Mouse (Mus musculus) frontal cortex, adult (tissue): Measurements from ENCODE around the gene Ap5z1.

ENCODE experiments used
- ATAC-seq: cut with Nextera tagmentation; 2 replicates; pipeline ENCODE4 v1.9.2; 2017; ENCODE audit warnings: mild to moderate bottlenecking, moderate library complexity, mixed read lengths; ENCODE audit not compliant: low TSS enrichment

Ap5z1 gene

DNA sequence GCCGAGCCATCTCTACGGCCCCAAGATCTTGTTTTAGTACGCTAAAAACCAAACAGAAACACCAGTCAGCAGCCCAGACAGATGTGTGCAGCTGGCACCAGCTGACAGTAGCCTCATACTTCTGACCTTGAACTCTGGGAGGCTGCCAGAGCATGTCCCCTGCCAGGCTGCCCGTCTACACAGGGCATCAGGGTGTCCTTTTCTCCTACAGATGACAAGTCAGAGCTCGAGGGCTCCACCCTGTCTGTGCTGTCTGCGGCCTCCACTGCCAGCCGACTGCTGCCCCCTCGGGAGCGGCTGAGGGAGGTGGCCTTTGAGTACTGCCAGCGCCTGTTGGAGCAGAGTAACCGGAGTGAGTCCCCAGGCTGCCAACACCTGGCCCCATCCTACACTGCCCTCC, 6.1 kb downstream of the Ap5z1 start:
- no peak for ATAC-seq

DNA sequence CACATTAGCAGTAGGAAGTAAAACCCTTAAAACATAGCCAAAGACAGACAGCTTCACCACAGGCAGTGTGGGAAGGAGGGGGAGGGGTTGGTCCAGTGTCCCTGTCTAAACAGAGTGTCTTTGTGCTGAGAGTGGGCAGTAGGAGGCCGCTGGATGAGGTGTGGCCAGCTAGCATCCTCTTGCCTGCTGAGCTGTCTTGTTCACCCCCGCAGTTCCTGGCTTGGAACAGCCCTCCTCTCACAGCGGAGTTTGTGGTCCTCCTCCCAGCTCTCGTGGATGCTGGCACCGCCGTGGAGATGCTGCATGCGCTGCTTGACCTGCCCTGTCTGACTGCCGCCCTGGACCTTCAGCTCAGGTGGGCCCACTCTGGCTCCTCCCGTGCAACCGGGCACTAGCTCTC, 10.0 kb downstream of the Ap5z1 start:
- ATAC-seq: peak; percentile 86

DNA sequence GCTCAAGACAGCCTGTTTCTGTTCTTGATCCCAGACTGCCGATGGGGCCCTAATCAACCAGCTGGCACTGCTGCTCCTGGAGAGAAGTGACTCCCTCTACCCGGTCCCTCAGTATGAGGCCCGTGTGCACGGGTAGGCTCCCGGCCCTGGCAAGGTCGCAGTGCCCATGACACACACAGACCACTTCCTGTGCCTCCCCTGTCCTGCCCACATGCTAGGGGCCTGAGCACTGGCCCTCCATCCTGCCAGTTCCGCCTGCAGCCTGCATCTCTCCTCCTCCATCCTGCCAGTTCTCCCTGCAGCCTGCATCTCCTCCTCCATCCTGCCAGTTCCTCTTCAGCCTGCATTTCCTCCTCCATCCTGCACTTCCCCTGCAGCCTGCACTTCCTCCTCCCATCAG, 11.9 kb downstream of the Ap5z1 start:
- no peak for ATAC-seq

DNA sequence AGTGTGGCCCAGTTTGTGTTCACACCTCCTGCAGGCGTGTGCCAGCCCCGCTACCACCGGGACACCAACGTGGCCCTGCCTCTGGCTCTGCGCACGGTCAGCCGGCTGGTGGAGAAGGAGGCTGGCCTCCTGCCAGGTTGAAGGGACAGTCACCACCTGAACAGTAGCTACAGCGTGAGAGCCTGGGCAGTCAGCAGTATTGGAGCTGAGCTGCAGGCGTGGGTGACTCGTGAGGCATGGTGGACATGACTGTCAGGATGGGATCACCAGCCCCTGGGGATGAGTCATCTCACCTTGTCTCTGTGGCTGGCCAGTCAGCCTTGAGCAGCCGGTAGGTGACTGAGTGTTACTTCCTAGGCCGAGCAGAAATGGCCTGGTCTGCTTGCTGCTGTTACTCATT, 13.6 kb downstream of the Ap5z1 start:
- ATAC-seq: no peak

DNA sequence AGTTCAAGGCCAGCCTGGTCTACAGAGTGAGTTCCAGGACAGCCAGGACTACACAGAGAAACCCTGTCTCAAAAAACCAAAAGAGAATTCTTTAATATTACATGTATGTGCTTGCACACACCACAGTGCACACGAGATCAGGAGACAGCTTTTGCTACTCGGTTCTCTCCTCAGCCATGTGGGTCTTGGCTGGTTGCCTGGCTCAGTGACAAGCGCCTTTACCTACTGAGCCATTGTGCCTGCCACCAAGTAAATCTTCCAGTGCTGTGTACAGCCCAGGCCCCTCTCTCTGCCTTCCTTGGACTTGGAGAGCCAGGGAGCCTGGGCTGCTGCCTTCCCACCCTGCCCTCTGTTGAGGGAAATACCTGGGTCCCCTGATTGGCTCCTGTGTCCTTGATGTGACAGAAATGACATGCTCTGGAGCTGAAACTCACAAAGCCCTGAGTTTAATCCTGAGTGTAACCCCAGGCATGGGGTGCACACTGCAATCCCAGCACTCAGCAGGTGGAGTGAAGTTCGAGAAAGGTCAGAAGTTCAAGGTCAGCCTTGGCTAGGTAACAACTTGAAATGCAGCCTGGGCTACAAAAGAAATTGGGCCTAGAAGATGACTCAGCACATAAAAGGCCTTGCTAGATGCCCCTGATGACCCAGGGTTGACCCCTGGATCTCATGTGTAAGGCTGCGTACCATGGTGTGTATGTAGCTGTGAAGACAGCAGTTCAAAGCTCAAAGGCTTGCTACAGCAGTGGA, 14.3 kb downstream of the Ap5z1 start:
- no peak for ATAC-seq

DNA sequence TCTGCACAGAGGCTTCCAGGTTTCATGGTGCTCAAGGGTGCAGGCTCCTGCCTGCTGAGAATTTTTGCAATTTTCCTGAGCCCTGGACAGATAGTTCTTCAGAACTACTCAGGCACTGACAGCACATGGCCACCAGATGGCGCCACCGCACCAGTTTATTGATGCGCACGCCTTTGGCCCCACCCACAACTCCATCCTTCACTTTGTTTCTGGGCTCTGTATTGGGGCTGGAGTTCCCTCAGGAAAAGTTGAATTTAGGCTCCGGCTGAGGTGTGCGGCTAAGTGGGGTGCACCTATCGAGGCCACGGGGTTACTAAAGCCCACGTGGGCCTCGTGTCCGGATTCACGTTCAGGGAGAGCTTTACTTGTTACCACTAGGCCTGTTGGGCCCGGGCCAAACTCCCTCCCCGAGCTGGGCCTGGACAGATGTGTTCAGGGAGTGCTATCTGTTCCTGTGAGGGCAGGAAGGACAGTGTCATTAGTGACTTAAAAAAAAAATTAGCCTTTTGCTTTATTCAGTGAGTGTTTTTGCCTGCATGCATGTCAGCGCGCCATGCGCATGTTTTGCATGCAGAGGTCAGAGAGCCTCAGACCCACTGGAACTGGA, 15.2 kb downstream of the Ap5z1 start:
- ATAC-seq: peak; percentile 58

DNA sequence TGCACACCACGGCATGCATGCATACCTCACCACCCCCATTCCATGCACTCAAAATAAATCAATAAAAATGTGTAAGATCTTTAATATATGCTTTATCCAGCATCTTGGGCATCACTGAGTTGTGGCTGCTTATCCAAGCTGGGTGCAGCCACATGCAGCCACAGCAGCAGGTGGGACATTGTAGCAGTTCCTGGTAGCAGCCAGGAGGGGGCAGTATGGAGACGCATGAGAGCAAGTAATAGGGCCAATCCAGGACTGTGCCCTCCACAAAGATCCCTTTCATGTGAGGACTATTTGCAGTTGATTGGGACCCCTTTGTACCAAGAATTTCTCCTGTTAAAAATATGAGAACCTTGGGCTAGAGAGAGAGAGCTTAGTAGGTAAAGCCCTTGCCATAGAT, 18.8 kb downstream of the Ap5z1 start:
- no peak for ATAC-seq

DNA sequence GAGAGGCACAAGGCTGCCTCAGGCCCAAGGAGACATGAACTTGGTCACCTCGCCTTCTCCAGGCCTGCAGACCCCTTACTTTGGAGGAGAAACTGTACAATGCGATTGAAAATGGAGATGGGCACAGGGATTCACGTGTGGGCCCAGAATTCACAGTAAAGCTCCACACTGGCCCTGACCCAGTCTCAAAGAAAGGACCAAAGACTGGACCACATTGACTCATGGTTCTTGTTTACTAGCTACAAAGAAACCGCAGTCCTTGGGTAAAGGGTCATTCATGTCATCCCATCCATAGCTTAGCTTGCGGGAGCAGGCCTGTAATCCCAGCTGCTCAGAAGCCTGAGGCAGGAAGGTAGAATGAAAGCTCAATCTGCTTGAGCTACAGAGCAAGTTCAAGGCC, 19.8 kb downstream of the Ap5z1 start:
- ATAC-seq: no peak

DNA sequence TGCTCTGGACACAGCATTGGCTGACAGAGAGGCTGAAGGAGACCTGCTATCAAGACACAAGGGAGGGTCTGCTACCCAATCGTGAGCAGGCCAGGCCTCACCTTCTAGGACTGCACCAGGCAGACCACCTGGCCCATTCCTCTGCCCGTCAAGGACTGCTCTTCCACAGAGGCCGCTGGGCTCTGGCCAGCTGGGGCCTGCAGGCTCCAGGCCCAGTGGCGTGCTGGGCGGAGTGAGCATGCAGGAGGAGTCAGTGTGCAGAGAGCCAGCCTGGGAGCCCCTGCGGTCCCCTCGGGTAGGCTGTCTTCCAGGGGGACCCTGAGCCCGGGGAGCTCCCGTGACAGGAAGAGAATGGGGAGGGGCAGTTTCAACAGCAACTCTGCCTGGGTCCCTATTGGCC, 22.9 kb downstream of the Ap5z1 start:
- no peak for ATAC-seq

DNA sequence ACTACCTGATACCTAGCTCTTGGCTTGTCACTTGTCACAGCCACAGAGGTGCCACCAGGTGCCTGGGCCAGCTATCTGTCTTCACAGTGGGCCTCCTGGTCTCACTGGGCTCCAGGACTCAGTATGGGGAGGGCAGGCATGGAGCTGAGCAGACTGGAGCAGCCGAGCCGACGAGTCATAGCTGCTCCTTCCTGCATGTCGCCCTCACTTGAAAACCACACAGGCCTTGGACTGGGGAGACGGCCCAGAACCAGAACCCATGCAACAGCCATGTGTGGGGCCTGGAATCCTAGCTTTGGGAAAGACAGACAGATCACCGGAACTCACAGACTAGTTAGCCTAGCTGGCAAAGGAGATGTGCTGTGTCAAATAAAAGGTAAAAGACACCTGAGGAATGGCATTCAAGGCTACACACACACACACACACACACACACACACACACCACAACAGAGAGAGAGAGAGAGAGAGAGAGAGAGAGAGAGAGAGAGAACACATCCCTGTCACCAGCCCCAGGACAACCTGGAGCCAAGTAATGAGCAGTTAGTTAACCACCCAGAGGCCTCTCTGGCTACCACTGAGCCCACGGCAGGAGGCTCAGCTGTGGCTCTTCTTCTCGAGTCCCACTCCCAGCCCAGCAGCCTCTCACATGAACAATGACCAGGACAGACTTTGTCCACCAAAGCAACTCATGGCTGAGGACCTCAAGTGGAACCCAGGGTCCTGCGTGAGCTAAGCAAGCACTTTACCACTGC, 26.4 kb downstream of the Ap5z1 start:
- no peak for ATAC-seq

DNA sequence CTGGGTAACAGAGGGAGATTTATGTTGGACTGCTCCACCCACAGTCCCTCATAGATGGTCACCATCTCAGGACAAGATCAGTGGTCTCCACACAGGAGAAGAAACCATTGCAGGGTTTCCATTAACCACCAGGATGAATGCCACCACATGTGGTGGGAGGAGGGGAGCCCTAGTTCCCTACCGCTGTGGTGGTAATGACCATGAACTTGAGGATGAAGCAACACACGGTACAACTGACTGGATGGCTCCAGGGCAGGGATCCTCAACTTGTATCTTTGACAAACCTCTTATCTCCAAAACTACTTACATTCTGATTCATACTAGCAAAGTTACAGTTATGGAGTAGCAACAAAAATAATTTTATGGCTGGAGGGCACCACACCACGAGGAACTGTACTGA, 29.6 kb downstream of the Ap5z1 start:
- ATAC-seq: no peak

DNA sequence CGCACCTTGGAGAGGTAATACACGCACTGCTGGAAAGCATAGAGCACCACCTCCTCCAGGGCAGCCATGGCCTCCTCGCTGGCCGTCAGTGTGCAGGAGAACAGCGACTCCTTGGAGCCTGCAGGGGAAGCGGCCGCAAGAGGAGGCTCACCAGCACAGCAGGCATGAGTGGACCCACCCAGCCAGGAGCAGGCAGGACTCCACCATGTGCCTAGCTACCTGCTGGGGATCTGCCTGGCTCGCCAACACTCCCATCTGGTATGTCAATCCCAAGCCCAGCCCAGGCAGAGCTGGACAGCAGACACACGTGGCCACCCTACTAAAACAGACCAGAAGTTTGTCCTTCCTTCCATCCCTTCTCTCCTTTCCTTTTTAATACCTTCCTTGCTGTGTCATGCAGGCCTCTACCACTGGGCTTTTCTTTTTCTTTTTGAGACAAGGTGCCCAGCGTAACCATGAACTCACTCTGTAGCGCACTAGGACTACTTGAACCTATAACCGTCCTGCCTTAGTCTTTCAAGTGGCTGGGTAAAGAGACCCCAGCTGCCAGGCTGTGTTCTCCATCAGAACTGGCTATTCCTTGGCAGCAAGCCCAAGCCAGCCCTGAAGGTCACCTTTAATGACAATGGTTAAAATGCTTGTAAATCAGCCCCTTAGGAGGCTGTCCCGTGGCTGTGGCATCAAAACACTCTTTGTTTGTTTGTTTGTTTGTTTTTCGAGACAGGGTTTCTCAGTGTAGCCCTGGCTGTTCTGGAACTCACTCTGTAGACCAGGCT, 31.8 kb downstream of the Ap5z1 start:
- ATAC-seq: no peak

DNA sequence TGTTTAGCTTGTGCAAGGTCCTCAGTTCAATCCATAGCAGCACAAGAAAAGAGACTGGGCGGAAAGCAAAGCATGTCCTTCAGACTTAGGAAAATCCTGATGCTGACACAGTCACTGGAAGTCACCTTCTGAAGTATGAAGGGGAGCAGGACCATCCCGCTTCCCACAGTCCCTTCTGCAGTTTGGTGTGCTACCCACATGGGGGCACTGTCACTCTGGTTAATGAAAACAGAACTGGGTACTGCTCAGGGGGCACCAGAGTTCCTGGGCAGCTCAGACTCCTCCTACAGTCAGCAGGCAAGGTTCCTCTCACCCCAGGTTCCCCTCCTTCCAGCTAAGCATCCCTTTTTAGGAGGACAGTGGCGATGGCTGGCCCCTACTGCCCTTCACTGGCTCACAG, 35.2 kb downstream of the Ap5z1 start:
- ATAC-seq: peak; percentile 39; the same call in 1 of the 2 replicates

DNA sequence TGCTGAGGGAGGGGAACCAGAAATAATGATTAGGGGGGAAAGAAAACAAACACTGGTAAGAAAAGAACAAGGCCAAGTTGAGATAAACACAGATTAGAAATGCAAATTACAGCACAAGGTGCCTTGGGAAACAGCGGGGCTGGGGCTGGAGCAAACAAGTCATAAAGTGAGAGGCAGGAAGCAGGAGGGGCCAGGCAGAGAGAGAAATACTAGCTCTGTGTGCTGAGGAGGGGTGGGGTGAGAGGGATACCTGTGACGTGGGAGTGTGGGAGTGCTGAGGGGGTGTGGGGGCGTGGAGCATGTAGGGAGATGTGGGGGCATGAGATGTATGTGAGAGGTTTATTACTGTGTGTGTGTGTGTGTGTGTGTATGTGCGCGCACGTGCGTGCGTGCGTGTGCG, 37.2 kb downstream of the Ap5z1 start:
- ATAC-seq: no peak

DNA sequence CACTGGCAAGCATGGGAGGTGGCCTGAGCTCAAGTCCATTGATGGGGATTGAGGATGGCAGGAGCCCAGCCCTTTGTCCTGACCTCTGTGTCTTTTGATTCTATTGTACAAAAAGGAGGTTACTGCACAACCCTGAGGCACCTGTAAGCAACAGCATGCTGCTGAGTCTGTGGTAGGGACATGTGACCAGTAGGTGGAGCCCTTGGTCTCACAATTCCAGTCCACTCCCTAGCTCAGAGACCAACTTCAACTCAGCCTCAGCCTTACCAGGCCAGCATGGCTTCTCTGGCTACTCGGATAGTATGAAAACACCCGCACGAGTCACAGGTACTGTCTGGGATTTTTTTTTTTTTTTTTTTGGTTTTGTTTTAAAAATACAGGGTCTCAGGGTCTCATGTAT, 38.7 kb downstream of the Ap5z1 start:
- ATAC-seq: peak; percentile 90

DNA sequence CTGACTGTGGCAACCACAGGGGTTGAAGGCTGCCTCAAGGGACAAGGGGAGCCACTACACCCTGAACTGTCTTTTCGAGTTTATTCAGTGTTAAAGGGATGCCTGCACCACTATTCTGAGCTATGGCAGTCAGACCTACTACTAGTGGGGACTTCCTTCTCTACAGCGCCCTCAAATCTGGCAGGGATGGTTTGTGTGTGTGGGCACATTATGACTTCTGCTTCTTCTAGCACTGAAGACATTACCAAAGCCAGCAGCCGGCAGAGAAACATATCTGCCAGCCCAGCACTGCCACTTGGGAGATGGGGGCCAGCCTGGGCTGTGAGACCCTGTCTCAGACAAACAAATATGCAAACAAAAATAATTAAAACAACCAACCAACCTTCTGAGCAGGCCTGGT, 40.4 kb downstream of the Ap5z1 start:
- peak; percentile 74 for ATAC-seq

DNA sequence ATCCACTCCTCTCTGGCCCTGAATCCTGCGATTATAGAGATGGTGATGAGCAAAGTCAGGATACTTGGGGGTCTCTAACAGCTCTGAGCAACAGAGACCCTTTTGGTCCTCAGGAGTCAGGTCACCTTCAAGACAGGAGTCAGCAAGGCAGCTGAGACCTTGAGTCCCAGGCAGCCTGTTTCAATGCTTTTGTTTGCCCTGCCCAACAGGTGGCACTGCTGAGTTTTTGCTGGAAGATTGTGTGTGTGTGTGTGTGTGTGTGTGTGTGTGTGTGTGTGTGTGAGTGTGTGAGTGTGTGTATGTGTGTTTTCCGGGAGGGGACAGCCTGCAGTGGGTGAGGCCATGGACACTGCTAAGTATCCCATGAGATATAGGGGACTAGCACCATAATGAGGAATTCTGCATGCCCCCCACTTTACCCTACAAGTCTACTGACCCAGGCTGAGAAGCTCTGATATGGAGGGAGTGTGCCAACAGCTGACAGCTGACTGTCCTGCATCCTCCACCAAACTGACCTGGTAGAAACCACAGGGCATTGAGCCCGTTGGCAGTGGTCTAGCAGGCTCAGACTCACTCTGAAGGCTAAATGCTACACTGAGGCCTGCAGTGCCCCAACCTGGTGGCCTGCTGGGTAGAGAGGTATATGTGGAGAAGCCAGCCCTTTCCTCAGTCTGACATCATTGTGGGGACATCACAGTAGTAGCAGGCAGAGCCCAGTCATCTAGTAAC, 42.1 kb downstream of the Ap5z1 start:
- ATAC-seq: no peak

DNA sequence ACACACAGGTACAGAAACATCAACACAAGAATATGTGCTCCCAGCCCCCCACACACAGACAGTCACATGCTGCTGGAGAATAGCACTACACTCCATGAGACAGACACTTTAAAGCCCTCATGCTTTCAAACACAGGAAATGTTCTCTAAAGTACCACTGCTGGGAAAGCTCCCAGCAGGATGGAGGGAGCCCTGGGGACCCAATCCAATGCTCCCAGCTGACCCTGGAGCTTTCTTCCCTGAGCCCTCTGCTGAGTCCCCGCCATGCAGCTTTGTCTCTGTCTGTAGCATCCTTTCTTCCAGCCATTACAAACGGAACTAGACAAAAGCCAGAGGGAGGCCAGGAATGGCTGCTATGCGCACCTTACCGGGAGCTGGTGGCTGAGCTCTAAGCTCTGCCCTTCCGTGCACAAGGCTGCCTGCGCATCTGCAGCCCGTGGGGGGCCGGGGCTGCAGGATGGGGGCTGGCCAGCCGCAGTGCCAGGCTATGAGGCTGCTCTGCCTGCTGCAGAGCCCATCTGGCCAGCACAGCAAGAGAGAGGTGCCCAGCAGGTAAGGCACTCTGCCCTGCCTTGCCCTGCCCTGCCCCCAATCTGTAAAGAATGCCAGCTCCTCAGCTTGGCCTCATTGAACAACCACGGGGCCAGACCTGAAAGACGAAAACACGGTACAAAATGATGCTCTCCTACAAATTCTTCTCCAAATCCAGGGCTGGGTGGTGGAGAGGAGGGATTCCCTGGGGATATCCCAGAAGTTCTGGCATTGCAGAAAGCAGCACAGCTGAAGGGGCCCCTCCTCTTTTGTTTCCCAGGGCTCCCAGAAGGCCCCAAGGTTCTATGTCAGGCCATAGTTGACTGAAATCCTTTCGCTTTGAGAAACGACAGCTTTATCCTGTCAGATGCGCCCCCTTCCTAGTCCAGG, 45.7 kb downstream of the Ap5z1 start:
- no peak for ATAC-seq

DNA sequence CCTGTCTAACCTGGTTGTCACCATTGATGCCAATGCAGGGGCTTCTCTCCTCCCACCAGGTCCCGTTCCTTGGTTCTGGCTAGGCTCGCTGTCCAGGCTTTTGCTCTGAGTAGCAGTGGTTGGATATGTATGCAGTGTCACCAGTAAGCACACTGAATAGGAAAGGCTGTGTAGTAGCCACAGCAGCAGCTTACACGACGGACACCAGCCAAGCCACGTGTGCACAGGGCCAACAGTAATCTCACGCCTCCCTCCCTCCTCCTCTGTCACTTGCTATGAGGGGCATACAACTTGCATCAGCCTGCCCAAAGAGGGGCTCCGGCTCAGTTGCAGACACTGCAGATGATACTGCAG, 46.3 kb downstream of the Ap5z1 start:
- no peak for ATAC-seq

DNA sequence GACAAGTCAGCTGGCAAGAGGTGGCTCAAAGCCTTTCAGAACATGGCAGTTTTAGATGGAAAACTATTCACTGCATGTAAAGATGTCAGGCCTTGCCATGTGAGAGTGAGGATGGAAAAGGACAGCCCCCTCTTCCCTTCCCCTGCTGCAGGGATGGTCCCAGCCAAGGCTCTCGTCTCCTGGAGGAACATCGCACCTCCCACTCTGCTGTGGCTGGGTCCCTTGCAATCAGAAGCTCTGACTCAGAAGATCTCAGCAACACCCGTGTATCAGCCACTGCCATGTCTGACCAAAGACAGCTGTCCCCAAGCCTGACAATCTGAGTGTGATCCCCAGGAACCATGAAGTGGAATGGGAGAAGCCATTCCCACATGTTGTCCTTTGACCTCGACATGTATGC, 48.4 kb downstream of the Ap5z1 start:
- ATAC-seq: peak; percentile 91

DNA sequence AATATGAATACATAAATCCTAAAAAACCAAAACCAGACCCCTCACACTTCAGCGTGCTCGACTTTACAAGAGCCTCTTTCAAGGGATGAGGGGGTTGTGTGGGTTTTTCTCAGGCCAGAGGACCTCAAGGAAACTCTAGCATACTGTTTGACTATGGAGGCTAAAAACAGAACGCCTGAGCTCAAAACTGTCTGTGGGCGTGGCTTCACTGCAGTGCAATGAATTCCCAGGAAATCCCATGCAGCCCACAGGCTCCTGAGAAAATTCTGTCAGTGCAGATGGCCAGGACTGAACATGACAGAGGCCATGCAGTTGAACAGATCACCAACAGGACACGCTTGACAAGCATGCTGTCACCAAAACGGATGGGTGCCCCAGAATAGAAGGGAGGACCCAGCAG, 55.2 kb downstream of the Ap5z1 start:
- ATAC-seq: peak; percentile 80; the same call in 1 of the 2 replicates
